Comparison of ENCODE assay signal across 9 mouse cellular contexts in the genomic region with DNA sequence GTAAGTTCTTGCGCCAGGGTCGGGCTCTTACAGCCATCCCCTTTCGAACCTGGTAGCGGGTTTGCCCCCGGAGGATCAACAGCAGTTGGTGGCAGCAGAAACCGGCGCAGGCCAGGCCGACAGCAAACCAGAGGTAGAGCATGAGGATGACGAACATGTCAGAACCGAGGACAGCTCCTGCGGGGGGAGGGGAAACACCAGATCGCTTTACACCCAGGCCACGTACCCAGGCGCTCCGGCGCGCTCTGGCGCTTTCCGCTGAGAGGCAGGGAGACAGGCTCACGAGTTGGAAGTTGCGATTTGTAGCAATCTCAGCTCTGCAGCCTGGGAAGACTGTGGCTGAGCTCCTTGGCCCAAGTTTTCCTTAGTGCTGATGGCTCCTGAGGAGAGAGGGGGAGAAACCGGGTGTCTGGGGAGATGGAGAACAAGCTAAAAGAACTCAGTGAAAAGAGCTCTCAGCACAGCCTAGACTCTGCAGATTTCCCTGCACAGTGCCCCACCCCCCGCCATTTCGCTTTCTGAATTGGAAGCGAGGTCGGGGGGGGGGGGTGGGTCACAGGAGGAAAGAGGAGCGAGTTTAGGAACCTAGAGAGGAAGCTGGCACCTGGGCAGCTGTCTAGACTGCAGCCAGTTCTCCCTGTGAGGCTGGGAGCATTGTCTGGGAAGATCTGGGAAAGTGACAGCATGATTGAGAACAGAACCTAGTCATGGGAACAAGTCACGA. TPM values are rescaled to one million over a fixed set of nuclear protein-coding genes. Genes with fewer than 3 reads are reported as not detected.
DNase-seq lines count a peak whose midpoint lies in the region; ATAC-seq lines count a peak whose summit lies in the region.
"Had no signal": no experiment of that assay in that cellular context is flagged by ENCODE, and none has a peak within 500 bp of the region (broad histone marks: within the 10 kb centered on the region; RNA-seq: fewer than 3 reads in every experiment).

No protein-coding gene starts in this region.

- H3K36me3 ChIP-seq in hindbrain, embryonic 15.5 days, result no peaks in the 10 kb centered on the region
- H3K36me3 ChIP-seq in midbrain, embryonic 14.5 days (ENCODE audit: control insufficient read depth, insufficient read depth, low read length), result no peaks in the 10 kb centered on the region
- H3K36me3 ChIP-seq: embryonic facial prominence, embryonic 15.5 days had no signal

- peaks cover 26% of the 10 kb centered on the region for H3K27me3 ChIP-seq in hindbrain, embryonic 15.5 days
- H3K27me3 ChIP-seq in midbrain, embryonic 14.5 days (ENCODE audit: control insufficient read depth, insufficient read depth, low read length), result peaks cover 38% of the 10 kb centered on the region; the same call in 1 of the 2 replicates

- H3K9me3 ChIP-seq in hindbrain, embryonic 15.5 days, result no peaks in the 10 kb centered on the region
- H3K9me3 ChIP-seq in midbrain, embryonic 14.5 days (ENCODE audit: control insufficient read depth, low read length), result no peaks in the 10 kb centered on the region
- H3K9me3 ChIP-seq: embryonic facial prominence, embryonic 15.5 days had no signal

- H3K4me3 ChIP-seq in hindbrain, embryonic 15.5 days, result peak overlapping the region; percentile 13; the same call in 1 of the 2 replicates
- peak overlapping the region; percentile 24; the same call in 1 of the 2 replicates for H3K4me3 ChIP-seq in midbrain, embryonic 14.5 days (replicated peaks; ENCODE audit: low read depth, low read length)
- H3K4me3 ChIP-seq: embryonic facial prominence, embryonic 15.5 days had no signal

- peak overlapping the region; percentile 6 for H3K9ac ChIP-seq in hindbrain, embryonic 15.5 days
- H3K9ac ChIP-seq in midbrain, embryonic 14.5 days (replicated peaks; ENCODE audit: low read length), result peak overlapping the region; percentile 34
- H3K9ac ChIP-seq: embryonic facial prominence, embryonic 15.5 days had no signal

- WGBS in hindbrain, embryonic 15.5 days, result 3% methylated on average over 28 of the region's 28 CpGs
- WGBS in midbrain, embryonic 14.5 days, result 2% methylated on average over 28 of the region's 28 CpGs

- peak; percentile 79 for DNase-seq in Muller cell, postnatal 12 days (ENCODE audit: inconsistent ontology term)
- DNase-seq in adrenal gland, postnatal 4 days (ENCODE audit: low spot score in 2 of 2), result peak; percentile 40 to 51
- DNase-seq in gastrocnemius, adult 18-20 months (ENCODE audit: low spot score), result peak; percentile 81
- peak; percentile 55 to 62 for DNase-seq in left cerebral cortex, postnatal 36 days (ENCODE audit: low spot score in 2 of 2)
- peak; percentile 83 for DNase-seq in midbrain, embryonic 14.5 days
- DNase-seq in thymus, postnatal 0 days (ENCODE audit: low spot score), result peak; percentile 47

- intact Hi-C loops in left cerebral cortex, postnatal 36 days (cut with DNase I), result no loop called here

- H3K4me1 ChIP-seq in hindbrain, embryonic 15.5 days (replicated peaks), result peaks cover 16% of the 10 kb centered on the region
- peaks cover 10% of the 10 kb centered on the region for H3K4me1 ChIP-seq in midbrain, embryonic 14.5 days (ENCODE audit: control insufficient read depth, insufficient read depth, low read length)

- no peak overlapping the region for H3K27ac ChIP-seq in hindbrain, embryonic 15.5 days (replicated peaks)
- H3K27ac ChIP-seq in midbrain, embryonic 14.5 days (replicated peaks; ENCODE audit: low read depth, low read length), result 0 out of 2 replicates have a peak overlapping the region, but pooled peaks have one; percentile 52
- H3K27ac ChIP-seq: embryonic facial prominence, embryonic 15.5 days had no signal

- ATAC-seq in hindbrain, embryonic 15.5 days (ENCODE audit: low FRiP score, low read depth), result peak; percentile 65; the same call in 1 of the 2 replicates
- peak; percentile 53 for ATAC-seq in midbrain, embryonic 14.5 days (ENCODE audit: low FRiP score, low TSS enrichment)

- H3K4me2 ChIP-seq in hindbrain, embryonic 15.5 days, result peak overlapping the region; percentile 46
- peak overlapping the region; percentile 44 for H3K4me2 ChIP-seq in midbrain, embryonic 14.5 days (ENCODE audit: low read length)
- H3K4me2 ChIP-seq: embryonic facial prominence, embryonic 15.5 days had no signal

RNA-seq across cellular contexts. Expression of gene Zdhhc22, which starts 6.6 kb away (rescaled TPM):
- 1 to 10 TPM; 1.1 to 1.7 TPM for total RNA-seq in adrenal gland, postnatal 4 days (2021)
- total RNA-seq in gastrocnemius, adult 18-20 months (2021), result not detected
- 21.8 and 22.0 TPM in 2 replicates for polyA plus RNA-seq in hindbrain, embryonic 15.5 days (2015; fragmentation: Nextera tagmentation; extraction: Ambion mirVana)
- total RNA-seq in left cerebral cortex, postnatal 36 days (2021), result 10 to 100 TPM; 51.6 to 58.0 TPM
- 9.0 and 10.7 TPM in 2 replicates for polyA plus RNA-seq in midbrain, embryonic 14.5 days (2014; fragmentation: Nextera tagmentation; extraction: Ambion mirVana)
- 0.05 TPM in 2 replicates for polyA plus RNA-seq in thymus, postnatal 0 days (2015; fragmentation: Nextera tagmentation; extraction: Ambion mirVana)
- total RNA-seq: neutrophil, adult 5-6 weeks had no signal

RNA-seq across cellular contexts. Expression of gene Cipc, which starts 36.8 kb away (rescaled TPM):
- 10 to 100 TPM; 21.7 to 23.5 TPM for total RNA-seq in adrenal gland, postnatal 4 days (2021)
- 10 to 100 TPM; 30.9 to 34.6 TPM for total RNA-seq in gastrocnemius, adult 18-20 months (2021)
- 45.1 and 46.1 TPM in 2 replicates for polyA plus RNA-seq in hindbrain, embryonic 15.5 days (2015; fragmentation: Nextera tagmentation; extraction: Ambion mirVana)
- 10 to 100 TPM; 82.2 to 93.0 TPM for total RNA-seq in left cerebral cortex, postnatal 36 days (2021)
- 42.5 and 61.0 TPM in 2 replicates for polyA plus RNA-seq in midbrain, embryonic 14.5 days (2014; fragmentation: Nextera tagmentation; extraction: Ambion mirVana)
- 18.8 and 20.1 TPM in 2 replicates for polyA plus RNA-seq in thymus, postnatal 0 days (2015; fragmentation: Nextera tagmentation; extraction: Ambion mirVana)

RNA-seq across cellular contexts. Expression of gene Tmem63c, which starts 37.5 kb away (rescaled TPM):
- total RNA-seq in adrenal gland, postnatal 4 days (2021), result 1 to 10 TPM; 2.5 TPM
- total RNA-seq in gastrocnemius, adult 18-20 months (2021), result not detected
- 10.3 and 11.1 TPM in 2 replicates for polyA plus RNA-seq in hindbrain, embryonic 15.5 days (2015; fragmentation: Nextera tagmentation; extraction: Ambion mirVana)
- total RNA-seq in left cerebral cortex, postnatal 36 days (2021), result 10 to 100 TPM; 37.7 to 40.2 TPM
- polyA plus RNA-seq in midbrain, embryonic 14.5 days (2014; fragmentation: Nextera tagmentation; extraction: Ambion mirVana), result 9.1 and 13.5 TPM in 2 replicates
- polyA plus RNA-seq in thymus, postnatal 0 days (2015; fragmentation: Nextera tagmentation; extraction: Ambion mirVana), result 0.05 and 0.13 TPM in 2 replicates
- total RNA-seq: neutrophil, adult 5-6 weeks had no signal

Comparison
In these comparisons a context has a peak if more than half of its experiments do, and no peak if none do; other contexts are left out.
1. RNA of gene Zdhhc22, which starts 6.6 kb away (total RNA-seq): 51.6 to 58.0 TPM in left cerebral cortex, postnatal 36 days; 1.1 to 1.7 TPM in adrenal gland, postnatal 4 days and not detected in gastrocnemius, adult 18-20 months; every median in the first group is over 10 times any median in the second.
2. RNA of gene Tmem63c, which starts 37.5 kb away (total RNA-seq): 37.7 to 40.2 TPM in left cerebral cortex, postnatal 36 days; 2.5 TPM in adrenal gland, postnatal 4 days and not detected in gastrocnemius, adult 18-20 months; every median in the first group is over 10 times any median in the second.
3. Peak in every context shown above with its lines, with median percentiles within 50 percentile points of each other: DNase-seq.